Mouse (Mus musculus): ENCODE measurements around the gene Magoh. TPM values are rescaled to one million over a fixed set of nuclear protein-coding genes. Genes with fewer than 3 reads are reported as not detected.

Magoh gene
- polyA plus RNA-seq, 1 experiment from 2014 or later, result 105 TPM

GRCm38 (mm10) chr4:107889731-107890432 lies 10.3 kb downstream of the Magoh start, which contains the start of gene 0610037L13Rik:
Gene 0610037L13Rik, plus strand, starts transcription at chr4:107889813.
- H3K4me2 ChIP-seq, result peak within 1 kb of the TSS; percentile 84
- H3K36me3 ChIP-seq, result peaks cover 49% of the 10 kb centered on the region
- H3K4me3 ChIP-seq (replicated peaks), result peak within 1 kb of the TSS; percentile 65
- peak within 1 kb of the TSS; percentile 98 for H3K27ac ChIP-seq (replicated peaks)
- under 1% methylated on average over 48 of the region's 48 CpGs for WGBS
- no peaks in the 10 kb centered on the region for H3K27me3 ChIP-seq (replicated peaks)
- peak; percentile 95 for ATAC-seq (ENCODE audit: low FRiP score)
- H3K4me1 ChIP-seq, result peaks cover 21% of the 10 kb centered on the region
- H3K9ac ChIP-seq (replicated peaks), result peak within 1 kb of the TSS; percentile 72
- H3K9me3 ChIP-seq (replicated peaks), result no peaks in the 10 kb centered on the region

GRCm38 (mm10) chr4:107892663-107893062 lies 13.1 kb downstream of the Magoh start:
- no peaks in the 10 kb centered on the region for H3K9me3 ChIP-seq (replicated peaks)
- no peak overlapping the region for H3K4me2 ChIP-seq
- H3K4me1 ChIP-seq, result peaks cover 21% of the 10 kb centered on the region
- no peak overlapping the region for H3K4me3 ChIP-seq (replicated peaks)
- ATAC-seq (ENCODE audit: low FRiP score), result no peak
- H3K27ac ChIP-seq (replicated peaks), result no peak overlapping the region
- H3K27me3 ChIP-seq (replicated peaks), result no peaks in the 10 kb centered on the region
- 90% methylated on average over 2 of the region's 2 CpGs for WGBS
- peaks cover 52% of the 10 kb centered on the region for H3K36me3 ChIP-seq
- H3K9ac ChIP-seq (replicated peaks), result no peak overlapping the region

GRCm38 (mm10) chr4:107899211-107899927 lies 19.8 kb downstream of the Magoh start:
- Histone ChIP-seq H3K9ac (replicated peaks) (no peak overlapping the region), H3K27ac (replicated peaks) (no peak overlapping the region), H3K27me3 (replicated peaks) (no peaks in the 10 kb centered on the region), H3K36me3 (peaks cover 41% of the 10 kb centered on the region), H3K4me1 (no peaks in the 10 kb centered on the region), H3K9me3 (replicated peaks) (no peaks in the 10 kb centered on the region), H3K4me3 (replicated peaks) (no peak overlapping the region), H3K4me2 (no peak overlapping the region)
- no peak for ATAC-seq (ENCODE audit: low FRiP score)
- 85% methylated on average over 5 of the region's 5 CpGs for WGBS

GRCm38 (mm10) chr4:107900206-107900605 lies 20.7 kb downstream of the Magoh start:
- WGBS, result 92% methylated on average over 3 of the region's 3 CpGs
- Histone ChIP-seq H3K9me3 (replicated peaks) (no peaks in the 10 kb centered on the region), H3K4me1 (no peaks in the 10 kb centered on the region), H3K4me2 (no peak overlapping the region), H3K27ac (replicated peaks) (no peak overlapping the region), H3K9ac (replicated peaks) (no peak overlapping the region), H3K27me3 (replicated peaks) (no peaks in the 10 kb centered on the region), H3K4me3 (replicated peaks) (no peak overlapping the region), H3K36me3 (peaks cover 35% of the 10 kb centered on the region)
- no peak for ATAC-seq (ENCODE audit: low FRiP score)

GRCm38 (mm10) chr4:107904252-107904651 lies 24.7 kb downstream of the Magoh start:
- H3K36me3 ChIP-seq, result peaks cover 19% of the 10 kb centered on the region; the same call in 1 of the 2 replicates
- no peak for ATAC-seq (ENCODE audit: low FRiP score)
- H3K4me3 ChIP-seq (replicated peaks), result no peak overlapping the region
- H3K9me3 ChIP-seq (replicated peaks), result no peaks in the 10 kb centered on the region
- H3K4me2 ChIP-seq, result no peak overlapping the region
- no peaks in the 10 kb centered on the region for H3K27me3 ChIP-seq (replicated peaks)
- H3K27ac ChIP-seq (replicated peaks), result no peak overlapping the region
- no peaks in the 10 kb centered on the region for H3K4me1 ChIP-seq
- no peak overlapping the region for H3K9ac ChIP-seq (replicated peaks)
- 94% methylated on average over 10 of the region's 10 CpGs for WGBS

GRCm38 (mm10) chr4:107906561-107906960 lies 27.0 kb downstream of the Magoh start:
- no peak overlapping the region for H3K9ac ChIP-seq (replicated peaks)
- H3K4me2 ChIP-seq, result no peak overlapping the region
- no peak overlapping the region for H3K4me3 ChIP-seq (replicated peaks)
- H3K4me1 ChIP-seq, result no peaks in the 10 kb centered on the region
- no peak overlapping the region for H3K27ac ChIP-seq (replicated peaks)
- no peak for ATAC-seq (ENCODE audit: low FRiP score)
- H3K36me3 ChIP-seq, result peaks cover 22% of the 10 kb centered on the region; the same call in 1 of the 2 replicates
- no peaks in the 10 kb centered on the region for H3K27me3 ChIP-seq (replicated peaks)
- H3K9me3 ChIP-seq (replicated peaks), result no peaks in the 10 kb centered on the region
- 91% methylated on average over 9 of the region's 9 CpGs for WGBS

GRCm38 (mm10) chr4:107910020-107910419 lies 30.5 kb downstream of the Magoh start:
- ATAC-seq (ENCODE audit: low FRiP score), result no peak
- Histone ChIP-seq H3K4me2 (no peak overlapping the region), H3K36me3 (peaks cover 33% of the 10 kb centered on the region), H3K27me3 (replicated peaks) (no peaks in the 10 kb centered on the region), H3K4me3 (replicated peaks) (no peak overlapping the region), H3K9ac (replicated peaks) (no peak overlapping the region), H3K27ac (replicated peaks) (no peak overlapping the region), H3K4me1 (no peaks in the 10 kb centered on the region), H3K9me3 (replicated peaks) (no peaks in the 10 kb centered on the region)
- WGBS, result 93% methylated on average over 4 of the region's 4 CpGs

- Histone ChIP-seq H3K9ac (replicated peaks) (no peak overlapping the region), H3K4me1 (peaks cover 12% of the 10 kb centered on the region), H3K4me2 (no peak overlapping the region), H3K27ac (replicated peaks) (no peak overlapping the region), H3K27me3 (replicated peaks) (no peaks in the 10 kb centered on the region), H3K36me3 (peaks cover 4% of the 10 kb centered on the region; the same call in 1 of the 2 replicates), H3K9me3 (replicated peaks) (no peaks in the 10 kb centered on the region), H3K4me3 (replicated peaks) (no peak overlapping the region)
- WGBS, result 91% methylated on average over 2 of the region's 2 CpGs
- ATAC-seq (ENCODE audit: low FRiP score), result no peak
These were observed 40.8 kb downstream of the Magoh start for GRCm38 (mm10) chr4:107920336-107920735.

GRCm38 (mm10) chr4:107921152-107921695 lies 41.7 kb downstream of the Magoh start:
- Histone ChIP-seq H3K9ac (replicated peaks) (no peak overlapping the region), H3K9me3 (replicated peaks) (no peaks in the 10 kb centered on the region), H3K27me3 (replicated peaks) (no peaks in the 10 kb centered on the region), H3K4me2 (no peak overlapping the region), H3K36me3 (peaks cover 4% of the 10 kb centered on the region; the same call in 1 of the 2 replicates), H3K4me3 (replicated peaks) (no peak overlapping the region), H3K27ac (replicated peaks) (no peak overlapping the region), H3K4me1 (peaks cover 12% of the 10 kb centered on the region)
- WGBS, result 83% methylated on average over 8 of the region's 8 CpGs
- ATAC-seq (ENCODE audit: low FRiP score), result no peak

- 0 out of 2 replicates have a peak overlapping the region, but pooled peaks have one; percentile 7 for H3K9ac ChIP-seq (replicated peaks)
- no peak overlapping the region for H3K27ac ChIP-seq (replicated peaks)
- WGBS, result 50% methylated on average over 4 of the region's 4 CpGs
These were observed 42.4 kb downstream of the Magoh start for GRCm38 (mm10) chr4:107921952-107922351.

GRCm38 (mm10) chr4:107923145-107923802 lies 43.7 kb downstream of the Magoh start, which contains the start of gene Cpt2:
Gene Cpt2, minus strand, starts transcription at chr4:107923610.
- H3K36me3 ChIP-seq, result peaks cover 4% of the 10 kb centered on the region; the same call in 1 of the 2 replicates
- H3K4me1 ChIP-seq, result peaks cover 12% of the 10 kb centered on the region
- H3K4me2 ChIP-seq, result peak within 1 kb of the TSS; percentile 88
- H3K27me3 ChIP-seq (replicated peaks), result no peaks in the 10 kb centered on the region
- peak; percentile 95 for ATAC-seq (ENCODE audit: low FRiP score)
- peak within 1 kb of the TSS; percentile 70 for H3K27ac ChIP-seq (replicated peaks)
- peak within 1 kb of the TSS; percentile 62 for H3K4me3 ChIP-seq (replicated peaks)
- no peaks in the 10 kb centered on the region for H3K9me3 ChIP-seq (replicated peaks)
- 1% methylated on average over 38 of the region's 38 CpGs for WGBS
- peak within 1 kb of the TSS; percentile 63 for H3K9ac ChIP-seq (replicated peaks)

More at GRCm38 (mm10) chr4:107921952-107922351, 42.4 kb downstream of the Magoh start:
- Histone ChIP-seq H3K4me2 (peak overlapping the region; percentile 88), H3K27me3 (replicated peaks) (no peaks in the 10 kb centered on the region), H3K9me3 (replicated peaks) (no peaks in the 10 kb centered on the region), H3K36me3 (peaks cover 4% of the 10 kb centered on the region; the same call in 1 of the 2 replicates), H3K4me1 (peaks cover 12% of the 10 kb centered on the region), H3K4me3 (replicated peaks) (peak overlapping the region; percentile 62; the same call in 1 of the 2 replicates)
- ATAC-seq (ENCODE audit: low FRiP score), result no peak
